Mouse (Mus musculus) olfactory bulb, adult 2 months (tissue): ENCODE results near the gene Svop.

Experiments used
- CTCF ChIP-seq: fragments of 200-500 bp; IDR thresholded peaks from 2 replicates; pipeline ENCODE4 v1.5.1; 2012; ENCODE audit warnings: low read depth, mild to moderate bottlenecking, low read length, moderate library complexity; ENCODE audit not compliant: insufficient read depth
- POLR2A ChIP-seq: fragments of 200-500 bp; IDR thresholded peaks from 2 replicates; pipeline ENCODE4 v1.6.1; 2012; ENCODE audit warnings: mild to moderate bottlenecking, low read depth, low read length, moderate library complexity; ENCODE audit not compliant: insufficient read depth

DNA sequence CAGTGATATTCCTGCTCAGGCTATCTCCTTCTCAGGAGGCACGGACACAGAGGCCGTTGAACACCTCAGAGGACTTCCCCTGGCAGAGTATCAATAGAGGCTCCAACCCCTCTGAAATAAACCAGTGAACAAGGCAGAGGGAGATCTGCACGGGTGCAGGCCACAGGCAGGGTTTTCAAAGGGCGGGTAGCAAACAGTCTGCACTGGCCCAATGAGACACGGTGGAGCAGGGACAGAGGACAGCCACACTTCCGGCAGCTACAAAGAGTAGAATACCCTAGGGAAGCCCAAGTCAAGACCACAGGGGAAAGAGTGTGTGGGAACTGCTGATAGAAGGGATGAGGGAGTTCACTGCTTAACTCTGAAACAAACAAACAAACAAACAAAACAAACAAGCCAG lies 107.8 kb downstream of the Svop start:
- TF ChIP-seq POLR2A (no peak), CTCF (no peak)
